Mouse (Mus musculus): ENCODE results near the gene Hadh.

Gene Hadh

GRCm38 (mm10) chr3:131271157-131271556 lies 744 bp downstream of the Hadh start:
- peak; percentile 91 for DNase-seq (ENCODE audit: low read depth, low spot score)

GRCm38 (mm10) chr3:131270381-131270780 lies 1.5 kb downstream of the Hadh start:
- DNase-seq (ENCODE audit: low read depth, low spot score), result peak; percentile 51

- no peak for DNase-seq (ENCODE audit: low read depth, low spot score)
These were observed 5.4 kb downstream of the Hadh start for GRCm38 (mm10) chr3:131266366-131267050.

- no peak for DNase-seq (ENCODE audit: low read depth, low spot score)
These were observed 6.4 kb downstream of the Hadh start for GRCm38 (mm10) chr3:131265516-131265915.

GRCm38 (mm10) chr3:131263766-131264486 lies 8.0 kb downstream of the Hadh start:
- DNase-seq (ENCODE audit: low read depth, low spot score), result no peak

- peak; percentile 82 for DNase-seq (ENCODE audit: low read depth, low spot score)
These were observed 11.5 kb downstream of the Hadh start for GRCm38 (mm10) chr3:131260418-131260817.

- no peak for DNase-seq (ENCODE audit: low read depth, low spot score)
These were observed 12.4 kb downstream of the Hadh start for GRCm38 (mm10) chr3:131259392-131259965.

GRCm38 (mm10) chr3:131258921-131259320 lies 13.0 kb downstream of the Hadh start:
- DNase-seq (ENCODE audit: low read depth, low spot score), result peak; percentile 82

- no peak for DNase-seq (ENCODE audit: low read depth, low spot score)
These were observed 16.4 kb downstream of the Hadh start for GRCm38 (mm10) chr3:131255399-131255981.

- no peak for DNase-seq (ENCODE audit: low read depth, low spot score)
These were observed 16.9 kb downstream of the Hadh start for GRCm38 (mm10) chr3:131254991-131255390.

- no peak for DNase-seq (ENCODE audit: low read depth, low spot score)
These were observed 20.3 kb downstream of the Hadh start for GRCm38 (mm10) chr3:131251601-131252000.

- DNase-seq (ENCODE audit: low read depth, low spot score), result no peak
These were observed 20.9 kb downstream of the Hadh start for GRCm38 (mm10) chr3:131250978-131251377.

GRCm38 (mm10) chr3:131250283-131250682 lies 21.6 kb downstream of the Hadh start:
- DNase-seq (ENCODE audit: low read depth, low spot score), result no peak

- peak; percentile 10 for DNase-seq (ENCODE audit: low read depth, low spot score)
These were observed 23.5 kb downstream of the Hadh start for GRCm38 (mm10) chr3:131248444-131248843.

- peak; percentile 70 for DNase-seq (ENCODE audit: low read depth, low spot score)
These were observed 24.1 kb downstream of the Hadh start for GRCm38 (mm10) chr3:131247851-131248250.

GRCm38 (mm10) chr3:131247447-131247846 lies 24.5 kb downstream of the Hadh start:
- peak; percentile 43 for DNase-seq (ENCODE audit: low read depth, low spot score)

GRCm38 (mm10) chr3:131246579-131247046 lies 25.3 kb downstream of the Hadh start:
- no peak for DNase-seq (ENCODE audit: low read depth, low spot score)

- DNase-seq (ENCODE audit: low read depth, low spot score), result peak; percentile 83
These were observed 25.9 kb downstream of the Hadh start for GRCm38 (mm10) chr3:131245766-131246578.

GRCm38 (mm10) chr3:131237785-131238633 lies 33.9 kb downstream of the Hadh start:
- peak; percentile 86 for DNase-seq (ENCODE audit: low read depth, low spot score)

- peak; percentile 39 for DNase-seq (ENCODE audit: low read depth, low spot score)
These were observed 34.8 kb downstream of the Hadh start for GRCm38 (mm10) chr3:131237061-131237460.
